Mouse (Mus musculus): ENCODE measurements at regions not wholly inside any gene's neighbourhood (a gene's known extent, or its start where the extent isn't known, plus 50 kb on each side); places are given as distances from the start of the nearest gene placed in this dataset.

DNA sequence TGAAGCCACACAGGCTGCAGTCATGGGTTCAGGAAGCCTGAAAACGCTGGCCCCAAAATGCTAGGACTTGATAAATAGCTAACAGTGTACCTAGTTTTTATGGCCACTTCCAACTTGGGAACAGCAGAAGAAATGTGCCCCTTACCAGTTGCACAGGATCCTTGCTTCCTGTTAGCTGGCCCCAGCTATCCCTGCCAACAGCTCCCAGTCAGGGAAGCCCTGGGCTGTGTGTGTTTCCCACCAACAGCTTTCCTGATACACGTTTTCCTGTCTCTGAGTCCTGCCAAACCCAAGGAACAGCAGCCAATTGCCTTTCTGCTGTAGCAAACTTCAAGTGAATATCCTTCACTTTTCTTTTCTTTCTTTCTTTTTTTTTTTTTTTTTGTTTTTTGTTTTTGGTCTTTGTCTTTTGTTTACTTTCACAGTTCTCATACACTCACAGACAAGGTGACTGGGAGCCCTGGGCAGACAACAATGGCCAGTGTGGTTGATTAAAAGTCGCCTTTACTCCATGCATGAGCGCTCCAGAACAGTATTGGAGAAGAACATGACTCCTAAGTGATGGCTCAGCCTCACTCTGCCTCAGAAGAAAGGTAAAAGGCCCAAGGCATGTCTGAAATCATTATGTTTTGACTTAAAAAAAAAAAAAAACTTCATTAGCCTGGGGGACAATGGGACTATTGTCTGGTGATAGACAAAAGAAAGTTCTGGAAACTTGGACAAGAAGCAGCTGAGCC, 151.7 kb downstream of the Bcl2l11 start:
- TF ChIP-seq REST (IDR thresholded peaks at IDR 0.05; ENCODE audit: insufficient read depth, insufficient read length) (no peak), MYOG (IDR thresholded peaks at IDR 0.05; ENCODE audit: control insufficient read depth in 1 of 3, insufficient read depth in 1 of 3, insufficient read length in 2 of 3, low read depth in 2 of 3) (no peak), MYOD1 (IDR thresholded peaks at IDR 0.05; ENCODE audit: control insufficient read depth in 1 of 3, insufficient read length in 2 of 3, low read depth in 2 of 3) (no peak), POLR2AphosphoS2 (IDR thresholded peaks at IDR 0.05; ENCODE audit: insufficient read length, low read depth) (no peak), USF1 (IDR thresholded peaks at IDR 0.05; ENCODE audit: low read depth) (no peak), CEBPB (IDR thresholded peaks at IDR 0.05; ENCODE audit: insufficient read depth, poor library complexity, severe bottlenecking) (no peak), TCF3 (IDR thresholded peaks at IDR 0.05; ENCODE audit: insufficient read length, low read depth) (no peak), E2F4 (IDR thresholded peaks at IDR 0.05; ENCODE audit: insufficient read depth) (no peak)
- H3K27me3 ChIP-seq (ENCODE audit: control insufficient read depth, insufficient read depth, insufficient read length) = no peaks in the 10 kb centered on the region
- H3K36me3 ChIP-seq (ENCODE audit: control insufficient read depth, insufficient read depth) = no peaks in the 10 kb centered on the region
- H3K79me2 ChIP-seq (ENCODE audit: control insufficient read depth, insufficient read depth) = no peaks in the 10 kb centered on the region
- no peak overlapping the region for H3ac ChIP-seq (ENCODE audit: control insufficient read depth, insufficient read length)
- H3K4me3 ChIP-seq = no peak overlapping the region
- no peak overlapping the region for H3K4me2 ChIP-seq (ENCODE audit: low read depth)

DNA sequence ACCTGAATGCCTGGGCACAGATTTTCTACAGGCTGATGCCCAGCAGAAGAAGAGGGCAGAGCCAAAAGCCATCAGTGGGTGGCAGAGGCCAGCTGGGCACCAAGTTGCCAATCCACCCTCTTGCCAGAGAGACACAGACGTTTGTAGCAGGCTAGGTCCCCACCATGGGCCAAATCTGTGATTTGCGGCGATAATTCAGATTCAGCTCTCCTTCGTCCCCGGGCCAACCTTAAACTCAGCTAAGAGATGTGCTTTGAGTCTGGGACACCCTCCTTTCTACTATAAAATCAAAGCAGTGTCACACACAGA, 152.2 kb downstream of the Bcl2l11 start:
- H3K79me2 ChIP-seq (ENCODE audit: control insufficient read depth, insufficient read depth) = no peaks in the 10 kb centered on the region
- no peaks in the 10 kb centered on the region for H3K36me3 ChIP-seq (ENCODE audit: control insufficient read depth, insufficient read depth)
- no peak overlapping the region for H3ac ChIP-seq (ENCODE audit: control insufficient read depth, insufficient read length)
- H3K4me2 ChIP-seq (ENCODE audit: low read depth) = no peak overlapping the region
- no peaks in the 10 kb centered on the region for H3K27me3 ChIP-seq (ENCODE audit: control insufficient read depth, insufficient read depth, insufficient read length)
- no peak overlapping the region for H3K4me3 ChIP-seq
- TF ChIP-seq MYOD1 (IDR thresholded peaks at IDR 0.05; ENCODE audit: control insufficient read depth in 1 of 3, insufficient read length in 2 of 3, low read depth in 2 of 3) (no peak), CEBPB (IDR thresholded peaks at IDR 0.05; ENCODE audit: insufficient read depth, poor library complexity, severe bottlenecking) (no peak), POLR2A (IDR thresholded peaks at IDR 0.05; ENCODE audit: insufficient read length, low read depth) (no peak), REST (IDR thresholded peaks at IDR 0.05; ENCODE audit: insufficient read depth, insufficient read length) (no peak), MYOG (IDR thresholded peaks at IDR 0.05; ENCODE audit: control insufficient read depth in 1 of 3, insufficient read depth in 1 of 3, insufficient read length in 2 of 3, low read depth in 2 of 3) (no peak), SRF (IDR thresholded peaks at IDR 0.05; ENCODE audit: control insufficient read depth, insufficient read length, low read depth) (no peak)

DNA sequence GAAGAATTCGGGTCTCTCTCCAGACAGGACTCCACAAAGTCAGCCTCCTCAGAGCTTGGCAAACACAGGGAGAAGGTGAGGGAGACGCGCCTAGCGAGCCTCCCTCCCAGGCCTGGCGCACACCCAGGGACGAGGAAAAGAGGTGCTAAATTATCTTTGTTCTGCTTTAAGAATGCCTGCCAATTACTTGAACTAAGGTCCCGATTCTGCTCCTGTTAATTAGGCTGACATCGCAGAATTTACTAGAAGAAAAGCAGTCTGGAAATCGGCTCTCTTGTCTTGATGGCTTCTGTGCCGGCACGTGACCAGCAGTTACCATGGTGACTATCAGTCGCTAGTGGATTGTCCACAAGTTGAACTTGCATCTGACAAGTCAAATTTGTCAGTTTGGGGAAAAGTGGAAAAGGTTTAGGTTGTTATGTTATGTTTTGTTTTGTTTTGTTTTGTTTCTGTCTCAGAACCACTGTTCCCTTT, 152.8 kb downstream of the Bcl2l11 start:
- Histone ChIP-seq H3K4me2 (ENCODE audit: low read depth) (no peak overlapping the region), H3K27me3 (ENCODE audit: control insufficient read depth, insufficient read depth, insufficient read length) (no peaks in the 10 kb centered on the region)
- TF ChIP-seq MYOG (IDR thresholded peaks at IDR 0.05; ENCODE audit: control insufficient read depth in 1 of 3, insufficient read depth in 1 of 3, insufficient read length in 2 of 3, low read depth in 2 of 3) (no peak), TCF12 (IDR thresholded peaks at IDR 0.05; ENCODE audit: insufficient read depth, poor library complexity, severe bottlenecking) (no peak), USF1 (IDR thresholded peaks at IDR 0.05; ENCODE audit: low read depth) (no peak), TCF3 (IDR thresholded peaks at IDR 0.05; ENCODE audit: insufficient read length, low read depth) (no peak), SRF (IDR thresholded peaks at IDR 0.05; ENCODE audit: control insufficient read depth, insufficient read length, low read depth) (no peak), REST (IDR thresholded peaks at IDR 0.05; ENCODE audit: insufficient read depth, insufficient read length) (no peak)

DNA sequence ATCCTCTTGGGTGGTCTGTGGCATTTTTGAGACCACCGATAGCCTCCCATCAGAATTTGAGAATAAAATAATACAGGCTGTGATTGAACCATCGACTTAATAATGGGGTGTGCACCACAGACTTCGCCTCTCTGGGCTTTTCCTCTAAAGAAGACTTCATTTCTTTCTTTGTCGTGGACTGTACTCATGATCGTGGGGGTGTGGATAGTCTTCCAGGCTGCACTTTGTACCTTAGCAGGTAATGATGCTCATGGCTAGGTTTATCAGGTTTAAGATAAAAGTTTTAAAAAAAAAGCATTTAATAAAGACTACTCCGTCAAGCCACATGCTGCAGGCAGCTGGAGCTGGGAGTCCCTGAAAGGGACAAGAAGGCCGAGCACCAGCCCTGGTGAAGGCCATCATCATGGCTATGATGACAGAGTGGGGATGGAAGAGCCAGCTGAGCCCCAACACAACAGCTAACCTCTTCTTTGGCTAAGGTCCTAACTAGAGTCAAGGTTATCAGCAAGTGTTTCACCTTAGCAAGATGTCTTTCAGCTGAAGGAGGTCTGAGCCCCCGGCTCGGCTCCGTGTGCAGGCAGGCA, 153.4 kb downstream of the Bcl2l11 start:
- Histone ChIP-seq H3K4me2 (ENCODE audit: low read depth) (no peak overlapping the region), H3K79me2 (ENCODE audit: control insufficient read depth, insufficient read depth) (no peaks in the 10 kb centered on the region), H3ac (ENCODE audit: control insufficient read depth, insufficient read length) (no peak overlapping the region), H3K36me3 (ENCODE audit: control insufficient read depth, insufficient read depth) (no peaks in the 10 kb centered on the region), H3K4me3 (no peak overlapping the region), H3K27me3 (ENCODE audit: control insufficient read depth, insufficient read depth, insufficient read length) (no peaks in the 10 kb centered on the region)
- TF ChIP-seq TCF12 (IDR thresholded peaks at IDR 0.05; ENCODE audit: insufficient read depth, poor library complexity, severe bottlenecking) (no peak), POLR2AphosphoS2 (IDR thresholded peaks at IDR 0.05; ENCODE audit: insufficient read length, low read depth) (no peak), MAX (IDR thresholded peaks at IDR 0.05; ENCODE audit: low read depth) (no peak), CEBPB (IDR thresholded peaks at IDR 0.05; ENCODE audit: insufficient read depth, poor library complexity, severe bottlenecking) (no peak), MYOG (IDR thresholded peaks at IDR 0.05; ENCODE audit: control insufficient read depth in 1 of 3, insufficient read depth in 1 of 3, insufficient read length in 2 of 3, low read depth in 2 of 3) (no peak), MYOD1 (IDR thresholded peaks at IDR 0.05; ENCODE audit: control insufficient read depth in 1 of 3, insufficient read length in 2 of 3, low read depth in 2 of 3) (no peak), USF1 (IDR thresholded peaks at IDR 0.05; ENCODE audit: low read depth) (no peak), TCF3 (IDR thresholded peaks at IDR 0.05; ENCODE audit: insufficient read length, low read depth) (no peak), REST (IDR thresholded peaks at IDR 0.05; ENCODE audit: insufficient read depth, insufficient read length) (no peak), E2F4 (IDR thresholded peaks at IDR 0.05; ENCODE audit: insufficient read depth) (no peak), SRF (IDR thresholded peaks at IDR 0.05; ENCODE audit: control insufficient read depth, insufficient read length, low read depth) (no peak), POLR2A (IDR thresholded peaks at IDR 0.05; ENCODE audit: insufficient read length, low read depth) (no peak)

More for the DNA sequence above, 152.8 kb downstream of the Bcl2l11 start:
- no peaks in the 10 kb centered on the region for H3K79me2 ChIP-seq (ENCODE audit: control insufficient read depth, insufficient read depth)
- no peak overlapping the region for H3ac ChIP-seq (ENCODE audit: control insufficient read depth, insufficient read length)
- H3K36me3 ChIP-seq (ENCODE audit: control insufficient read depth, insufficient read depth) = no peaks in the 10 kb centered on the region
- H3K4me3 ChIP-seq = no peak overlapping the region

DNA sequence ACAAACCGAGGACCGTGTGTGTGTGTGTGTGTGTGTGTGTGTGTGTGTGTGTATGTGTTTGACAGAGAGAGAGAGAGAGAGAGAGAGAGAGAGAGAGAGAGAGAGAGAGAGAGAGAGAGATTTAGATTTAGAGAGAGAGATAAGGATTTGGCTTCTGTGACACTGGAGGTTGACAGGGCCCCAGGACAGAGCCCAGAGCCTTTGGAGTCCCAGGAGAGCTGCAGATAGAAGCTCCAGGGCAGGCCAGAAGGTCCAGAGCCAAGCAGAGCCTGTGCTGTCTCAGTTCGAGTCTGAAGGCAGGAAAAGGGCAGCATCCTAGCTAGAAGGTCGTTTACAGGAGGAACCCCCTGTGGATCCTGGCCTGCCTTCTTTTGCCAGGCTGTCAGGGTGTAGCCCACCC, 156.8 kb downstream of the Bcl2l11 start:
- Histone ChIP-seq H3K36me3 (ENCODE audit: control insufficient read depth, insufficient read depth) (no peaks in the 10 kb centered on the region), H3K4me2 (ENCODE audit: low read depth) (no peak overlapping the region), H3K4me3 (no peak overlapping the region), H3K79me2 (ENCODE audit: control insufficient read depth, insufficient read depth) (no peaks in the 10 kb centered on the region), H3ac (ENCODE audit: control insufficient read depth, insufficient read length) (no peak overlapping the region), H3K27me3 (ENCODE audit: control insufficient read depth, insufficient read depth, insufficient read length) (no peaks in the 10 kb centered on the region)
- TF ChIP-seq REST (IDR thresholded peaks at IDR 0.05; ENCODE audit: insufficient read depth, insufficient read length) (no peak), CEBPB (IDR thresholded peaks at IDR 0.05; ENCODE audit: insufficient read depth, poor library complexity, severe bottlenecking) (no peak), USF1 (IDR thresholded peaks at IDR 0.05; ENCODE audit: low read depth) (no peak), MYOG (IDR thresholded peaks at IDR 0.05; ENCODE audit: control insufficient read depth in 1 of 3, insufficient read depth in 1 of 3, insufficient read length in 2 of 3, low read depth in 2 of 3) (no peak), E2F4 (IDR thresholded peaks at IDR 0.05; ENCODE audit: insufficient read depth) (no peak), TCF3 (IDR thresholded peaks at IDR 0.05; ENCODE audit: insufficient read length, low read depth) (no peak), POLR2A (IDR thresholded peaks at IDR 0.05; ENCODE audit: insufficient read length, low read depth) (no peak), SRF (IDR thresholded peaks at IDR 0.05; ENCODE audit: control insufficient read depth, insufficient read length, low read depth) (no peak), MAX (IDR thresholded peaks at IDR 0.05; ENCODE audit: low read depth) (no peak), MYOD1 (IDR thresholded peaks at IDR 0.05; ENCODE audit: control insufficient read depth in 1 of 3, insufficient read length in 2 of 3, low read depth in 2 of 3) (no peak), POLR2AphosphoS2 (IDR thresholded peaks at IDR 0.05; ENCODE audit: insufficient read length, low read depth) (no peak), TCF12 (IDR thresholded peaks at IDR 0.05; ENCODE audit: insufficient read depth, poor library complexity, severe bottlenecking) (no peak)
